Mouse (Mus musculus) liver, embryonic 15.5 days (tissue): ENCODE measurements at regions not wholly inside any gene's neighbourhood (a gene's known extent, or its start where the extent isn't known, plus 50 kb on each side); places are given as distances from the start of the nearest gene placed in this dataset.

Experiments used
- ATAC-seq: fragments of 200-750 bp; cut with Nextera tagmentation; 2 replicates; pipeline ENCODE4 v1.8.0; 2017; ENCODE audit warnings: moderate number of reproducible peaks, mild to moderate bottlenecking, moderate library complexity; ENCODE audit not compliant: insufficient read depth
- H3K27ac ChIP-seq: fragments of 300-500 bp; sonication (generic); replicated peaks from 2 replicates; pipeline ENCODE4 v1.5.1; 2015; ENCODE audit warnings: mild to moderate bottlenecking, inconsistent platforms
- H3K27me3 ChIP-seq: fragments of 300-500 bp; sonication (generic); 2 replicates; pipeline ENCODE4 v1.6.1; 2015; ENCODE audit warnings: mild to moderate bottlenecking, inconsistent platforms
- H3K36me3 ChIP-seq: fragments of 300-500 bp; sonication (generic); replicated peaks from 2 replicates; pipeline ENCODE4 v1.6.1; 2015; ENCODE audit warnings: moderate library complexity, mild to moderate bottlenecking, inconsistent platforms
- H3K4me1 ChIP-seq: fragments of 300-500 bp; sonication (generic); replicated peaks from 2 replicates; pipeline ENCODE4 v1.6.1; 2015; ENCODE audit warnings: inconsistent platforms
- H3K4me2 ChIP-seq: fragments of 300-500 bp; sonication (generic); 2 replicates; pipeline ENCODE4 v1.6.1; 2015; ENCODE audit warnings: moderate library complexity, mild to moderate bottlenecking, inconsistent platforms
- H3K4me3 ChIP-seq: fragments of 300-500 bp; sonication (generic); replicated peaks from 2 replicates; pipeline ENCODE4 v1.5.1; 2015; ENCODE audit warnings: mild to moderate bottlenecking, inconsistent platforms
- H3K9ac ChIP-seq: fragments of 300-500 bp; sonication (generic); 2 replicates; pipeline ENCODE4 v1.6.1; 2015; ENCODE audit warnings: moderate library complexity, mild to moderate bottlenecking, inconsistent platforms
- H3K9me3 ChIP-seq: fragments of 300-500 bp; sonication (generic); replicated peaks from 2 replicates; pipeline ENCODE4 v1.6.1; 2016; ENCODE audit warnings: inconsistent platforms
- WGBS: fragments of 180-500 bp; shearing (Covaris S2); methylation state at CpG from one replicate; pipeline ENCODE4 v1.1.7; 2015; ENCODE audit warnings: mixed read lengths; ENCODE audit not compliant: insufficient replicate concordance; 5-methylcytosine and 5-hydroxymethylcytosine counted together

- no peak for ATAC-seq
- WGBS: 24% methylated on average over 1 of the region's 1 CpGs
- H3K27ac ChIP-seq: no peak overlapping the region
These were observed 259.6 kb downstream of the Ndufa4 start for GRCm38 (mm10) chr6:11647651-11648050.

GRCm38 (mm10) chr6:11613331-11613730 is 294.0 kb downstream of the Ndufa4 start:
- Histone ChIP-seq H3K9me3 (no peaks in the 10 kb centered on the region), H3K9ac (no peak overlapping the region), H3K4me1 (no peaks in the 10 kb centered on the region), H3K27ac (no peak overlapping the region), H3K36me3 (no peaks in the 10 kb centered on the region), H3K4me3 (no peak overlapping the region), H3K27me3 (no peaks in the 10 kb centered on the region), H3K4me2 (no peak overlapping the region)
- 50% methylated on average over 4 of the region's 4 CpGs for WGBS
- no peak for ATAC-seq

More at GRCm38 (mm10) chr6:11647651-11648050, 259.6 kb downstream of the Ndufa4 start:
- Histone ChIP-seq H3K36me3 (no peaks in the 10 kb centered on the region), H3K4me1 (no peaks in the 10 kb centered on the region), H3K4me2 (no peak overlapping the region), H3K9ac (no peak overlapping the region), H3K4me3 (no peak overlapping the region), H3K9me3 (no peaks in the 10 kb centered on the region), H3K27me3 (no peaks in the 10 kb centered on the region)

- Histone ChIP-seq H3K4me2 (no peak overlapping the region), H3K36me3 (no peaks in the 10 kb centered on the region), H3K4me1 (no peaks in the 10 kb centered on the region), H3K27me3 (no peaks in the 10 kb centered on the region), H3K4me3 (no peak overlapping the region), H3K9ac (no peak overlapping the region), H3K27ac (no peak overlapping the region), H3K9me3 (no peaks in the 10 kb centered on the region)
- no peak for ATAC-seq
These were observed 299.1 kb downstream of the Ndufa4 start for GRCm38 (mm10) chr6:11608214-11608613.

GRCm38 (mm10) chr6:11607696-11608095 is 299.6 kb downstream of the Ndufa4 start:
- Histone ChIP-seq H3K27ac (no peak overlapping the region), H3K4me1 (no peaks in the 10 kb centered on the region), H3K4me3 (no peak overlapping the region), H3K4me2 (no peak overlapping the region), H3K9ac (no peak overlapping the region), H3K27me3 (no peaks in the 10 kb centered on the region), H3K9me3 (no peaks in the 10 kb centered on the region), H3K36me3 (no peaks in the 10 kb centered on the region)
- ATAC-seq: no peak
- WGBS: 73% methylated on average over 2 of the region's 2 CpGs

- ATAC-seq: no peak
- no peaks in the 10 kb centered on the region for H3K27me3 ChIP-seq
- WGBS: 32% methylated on average over 3 of the region's 3 CpGs
These were observed 301.2 kb downstream of the Ndufa4 start for GRCm38 (mm10) chr6:11606055-11606454.

GRCm38 (mm10) chr6:11605526-11605925 is 301.8 kb downstream of the Ndufa4 start:
- H3K4me1 ChIP-seq: no peaks in the 10 kb centered on the region
- no peaks in the 10 kb centered on the region for H3K36me3 ChIP-seq
- no peaks in the 10 kb centered on the region for H3K9me3 ChIP-seq
- ATAC-seq: no peak
- no peak overlapping the region for H3K9ac ChIP-seq
- no peak overlapping the region for H3K4me3 ChIP-seq
- 38% methylated on average over 4 of the region's 4 CpGs for WGBS
- no peak overlapping the region for H3K27ac ChIP-seq
- H3K4me2 ChIP-seq: no peak overlapping the region
- H3K27me3 ChIP-seq: no peaks in the 10 kb centered on the region

More at GRCm38 (mm10) chr6:11606055-11606454, 301.2 kb downstream of the Ndufa4 start:
- H3K4me3 ChIP-seq: no peak overlapping the region
- no peak overlapping the region for H3K4me2 ChIP-seq
- no peaks in the 10 kb centered on the region for H3K9me3 ChIP-seq
- H3K36me3 ChIP-seq: no peaks in the 10 kb centered on the region
- no peak overlapping the region for H3K9ac ChIP-seq
- no peaks in the 10 kb centered on the region for H3K4me1 ChIP-seq
- H3K27ac ChIP-seq: no peak overlapping the region

- no peak overlapping the region for H3K27ac ChIP-seq
- no peaks in the 10 kb centered on the region for H3K27me3 ChIP-seq
- H3K4me2 ChIP-seq: no peak overlapping the region
- no peak overlapping the region for H3K4me3 ChIP-seq
- no peaks in the 10 kb centered on the region for H3K36me3 ChIP-seq
- no peaks in the 10 kb centered on the region for H3K9me3 ChIP-seq
- peaks cover 4% of the 10 kb centered on the region; the same call in 1 of the 2 replicates for H3K4me1 ChIP-seq
- no peak for ATAC-seq
- no peak overlapping the region for H3K9ac ChIP-seq
- 33% methylated on average over 2 of the region's 2 CpGs for whole genome bisulfite sequencing
These were observed 312.4 kb downstream of the Ndufa4 start for GRCm38 (mm10) chr6:11594936-11595335.

- Histone ChIP-seq H3K27me3 (no peaks in the 10 kb centered on the region), H3K9me3 (no peaks in the 10 kb centered on the region), H3K9ac (no peak overlapping the region), H3K36me3 (no peaks in the 10 kb centered on the region), H3K27ac (no peak overlapping the region), H3K4me3 (no peak overlapping the region), H3K4me1 (peaks cover 4% of the 10 kb centered on the region; the same call in 1 of the 2 replicates), H3K4me2 (peak overlapping the region; percentile 41)
- 11% methylated on average over 14 of the region's 14 CpGs for WGBS
- ATAC-seq: no peak; the same call in 1 of the 2 replicates
These were observed 313.6 kb downstream of the Ndufa4 start for GRCm38 (mm10) chr6:11593583-11594271.

- H3K9me3 ChIP-seq: no peaks in the 10 kb centered on the region
- H3K4me1 ChIP-seq: no peaks in the 10 kb centered on the region
- H3K4me2 ChIP-seq: no peak overlapping the region
- no peaks in the 10 kb centered on the region for H3K36me3 ChIP-seq
- H3K27me3 ChIP-seq: no peaks in the 10 kb centered on the region
- H3K27ac ChIP-seq: no peak overlapping the region
- H3K9ac ChIP-seq: no peak overlapping the region
- WGBS: 71% methylated on average over 5 of the region's 5 CpGs
- no peak for ATAC-seq
- no peak overlapping the region for H3K4me3 ChIP-seq
These were observed 331.2 kb downstream of the Ndufa4 start for GRCm38 (mm10) chr6:11576091-11576490.

- H3K36me3 ChIP-seq: no peaks in the 10 kb centered on the region
- no peak for ATAC-seq
- no peak overlapping the region for H3K9ac ChIP-seq
- no peak overlapping the region for H3K27ac ChIP-seq
- no peak overlapping the region for H3K4me3 ChIP-seq
- H3K27me3 ChIP-seq: no peaks in the 10 kb centered on the region
- no peaks in the 10 kb centered on the region for H3K4me1 ChIP-seq
- no peak overlapping the region for H3K4me2 ChIP-seq
- H3K9me3 ChIP-seq: no peaks in the 10 kb centered on the region
- 59% methylated on average over 2 of the region's 2 CpGs for WGBS
These were observed 342.1 kb downstream of the Ndufa4 start for GRCm38 (mm10) chr6:11565246-11565645.

GRCm38 (mm10) chr6:11550473-11550872 is 356.8 kb downstream of the Ndufa4 start:
- Histone ChIP-seq H3K36me3 (no peaks in the 10 kb centered on the region), H3K4me1 (no peaks in the 10 kb centered on the region), H3K9ac (no peak overlapping the region), H3K4me2 (no peak overlapping the region), H3K27me3 (no peaks in the 10 kb centered on the region), H3K4me3 (no peak overlapping the region), H3K27ac (no peak overlapping the region), H3K9me3 (no peaks in the 10 kb centered on the region)
- no peak for ATAC-seq

GRCm38 (mm10) chr6:11547318-11547717 is 360.0 kb downstream of the Ndufa4 start:
- Histone ChIP-seq H3K36me3 (no peaks in the 10 kb centered on the region), H3K27me3 (no peaks in the 10 kb centered on the region), H3K9me3 (no peaks in the 10 kb centered on the region), H3K4me2 (no peak overlapping the region), H3K9ac (no peak overlapping the region), H3K27ac (no peak overlapping the region), H3K4me1 (no peaks in the 10 kb centered on the region), H3K4me3 (no peak overlapping the region)
- ATAC-seq: no peak
